Comparison of ENCODE assay signal across 10 mouse cellular contexts in the genomic region with DNA sequence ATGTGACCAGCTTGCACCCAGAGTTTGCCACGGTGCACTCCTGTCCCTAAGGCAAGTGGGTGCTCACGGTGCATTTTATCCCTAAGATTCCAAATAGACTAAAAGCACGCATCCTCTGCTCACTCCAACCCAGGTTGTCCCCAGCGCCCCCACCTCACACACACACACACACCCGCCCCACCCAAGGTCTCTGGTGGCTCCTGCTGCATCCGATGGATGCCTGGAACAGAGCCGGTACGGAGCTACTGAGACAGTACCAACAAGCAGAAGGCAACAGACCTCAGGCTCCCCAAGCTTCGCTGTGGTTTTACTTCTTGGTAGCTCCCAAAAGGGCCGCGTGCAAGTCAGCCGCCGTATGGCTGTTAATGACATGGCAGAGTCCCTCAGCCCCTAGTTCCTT. TPM values are rescaled to one million over a fixed set of nuclear protein-coding genes. Genes with fewer than 3 reads are reported as not detected.
DNase-seq lines count a peak whose midpoint lies in the region; ATAC-seq and TF ChIP-seq lines count a peak whose summit lies in the region.
"Had no signal": no experiment of that assay in that cellular context is flagged by ENCODE, and none has a peak within 500 bp of the region (broad histone marks: within the 10 kb centered on the region; RNA-seq: fewer than 3 reads in every experiment).

No protein-coding gene starts in this region.

- WGBS in liver, embryonic 11.5 days, result 25% methylated on average over 13 of the region's 13 CpGs
- 22% methylated on average over 13 of the region's 13 CpGs for WGBS in forebrain, postnatal 0 days
- WGBS in limb, embryonic 14.5 days, result 11% methylated on average over 13 of the region's 13 CpGs
- WGBS in neural tube, embryonic 15.5 days, result 17% methylated on average over 13 of the region's 13 CpGs
- WGBS in thymus, adult 2 months, result 20% methylated on average over 13 of the region's 13 CpGs

- no peak for TF ChIP-seq POLR2A in limb, embryonic 14.5 days (IDR thresholded peaks at IDR 0.05; ENCODE audit: borderline replicate concordance, extremely low read depth, insufficient read depth, insufficient read length)
- TF ChIP-seq POLR2A in thymus, adult 2 months (IDR thresholded peaks at IDR 0.05; ENCODE audit: control insufficient read depth, extremely low read depth, insufficient read depth, low read length, poor library complexity), result no peak

- H3K27ac ChIP-seq in liver, embryonic 11.5 days (ENCODE audit: low read depth, low read length), result no peak overlapping the region
- no peak overlapping the region for H3K27ac ChIP-seq in forebrain, postnatal 0 days (ENCODE audit: low read depth, low read length)
- no peak overlapping the region for H3K27ac ChIP-seq in limb, embryonic 14.5 days (replicated peaks; ENCODE audit: low read depth, low read length)
- no peak overlapping the region for H3K27ac ChIP-seq in neural tube, embryonic 15.5 days (replicated peaks)
- H3K27ac ChIP-seq in thymus, adult 2 months (ENCODE audit: control insufficient read depth, insufficient read depth, low read length), result no peak overlapping the region

- no peak overlapping the region for H3K9ac ChIP-seq in liver, embryonic 11.5 days (ENCODE audit: low read depth, low read length)
- 0 out of 2 replicates have a peak overlapping the region, but pooled peaks have one; percentile 15 for H3K9ac ChIP-seq in forebrain, postnatal 0 days
- 0 out of 2 replicates have a peak overlapping the region, but pooled peaks have one; percentile 28 for H3K9ac ChIP-seq in limb, embryonic 14.5 days (ENCODE audit: low read depth, low read length, severe bottlenecking)
- H3K9ac ChIP-seq in neural tube, embryonic 15.5 days (replicated peaks), result peak overlapping the region; percentile 24; the same call in 1 of the 2 replicates

- no peaks in the 10 kb centered on the region for H3K9me3 ChIP-seq in liver, embryonic 11.5 days (ENCODE audit: control insufficient read depth, low read length)
- H3K9me3 ChIP-seq in forebrain, postnatal 0 days (ENCODE audit: low read length), result no peaks in the 10 kb centered on the region
- H3K9me3 ChIP-seq in limb, embryonic 14.5 days (ENCODE audit: control insufficient read depth, low read length), result no peaks in the 10 kb centered on the region
- no peaks in the 10 kb centered on the region for H3K9me3 ChIP-seq in neural tube, embryonic 15.5 days (replicated peaks)

- H3K27me3 ChIP-seq in liver, embryonic 11.5 days (replicated peaks; ENCODE audit: control insufficient read depth, insufficient read depth, low read length), result peaks cover 24% of the 10 kb centered on the region
- no peaks in the 10 kb centered on the region; the same call in 1 of the 2 replicates for H3K27me3 ChIP-seq in forebrain, postnatal 0 days (ENCODE audit: insufficient read depth, low read length)
- H3K27me3 ChIP-seq in limb, embryonic 14.5 days (ENCODE audit: control insufficient read depth, insufficient read depth, low read length), result no peaks in the 10 kb centered on the region
- peaks cover 5% of the 10 kb centered on the region; the same call in 1 of the 2 replicates for H3K27me3 ChIP-seq in neural tube, embryonic 15.5 days (replicated peaks)
- no peaks in the 10 kb centered on the region for H3K27me3 ChIP-seq in thymus, adult 2 months (ENCODE audit: control insufficient read depth, insufficient read depth, low read length)

- ATAC-seq in liver, embryonic 11.5 days (replicated peaks; ENCODE audit: low FRiP score), result no peak
- peak; percentile 51; the same call in 1 of the 2 replicates for ATAC-seq in forebrain, postnatal 0 days
- no peak for ATAC-seq in limb, embryonic 14.5 days (ENCODE audit: low FRiP score, low read depth)
- 0 out of 2 replicates have a peak, but pooled peaks have one; percentile 29 for ATAC-seq in neural tube, embryonic 15.5 days (ENCODE audit: low FRiP score)

- H3K4me1 ChIP-seq in liver, embryonic 11.5 days (replicated peaks; ENCODE audit: control insufficient read depth, insufficient read depth, low read length), result peaks cover 3% of the 10 kb centered on the region; the same call in 1 of the 2 replicates
- no peaks in the 10 kb centered on the region for H3K4me1 ChIP-seq in forebrain, postnatal 0 days (ENCODE audit: insufficient read depth)
- no peaks in the 10 kb centered on the region; the same call in 1 of the 2 replicates for H3K4me1 ChIP-seq in limb, embryonic 14.5 days (ENCODE audit: control insufficient read depth, insufficient read depth, low read length)
- H3K4me1 ChIP-seq in neural tube, embryonic 15.5 days, result peaks cover 17% of the 10 kb centered on the region
- no peaks in the 10 kb centered on the region for H3K4me1 ChIP-seq in thymus, adult 2 months (replicated peaks; ENCODE audit: control insufficient read depth, insufficient read depth, low read length)

- no peak for DNase-seq in liver, embryonic 11.5 days (ENCODE audit: low spot score)
- no peak for DNase-seq in liver
- peak; percentile 45 for DNase-seq in forebrain, postnatal 0 days
- DNase-seq in limb, embryonic 14.5 days (ENCODE audit: low spot score), result no peak
- no peak for DNase-seq in T-cell, adult 2 months (ENCODE audit: low spot score)
- no peak for DNase-seq in thymus, adult 2 months
- DNase-seq in urinary bladder, postnatal 25 days (ENCODE audit: low spot score), result no peak
- DNase-seq: cerebellum, adult 2 months had no signal

- H3K4me3 ChIP-seq in liver, embryonic 11.5 days (ENCODE audit: low read depth, low read length), result peak overlapping the region; percentile 20
- peak overlapping the region; percentile 19 for H3K4me3 ChIP-seq in forebrain, postnatal 0 days (ENCODE audit: low read depth, low read length)
- peak overlapping the region; percentile 21 for H3K4me3 ChIP-seq in limb, embryonic 14.5 days (replicated peaks; ENCODE audit: low read length)
- peak overlapping the region; percentile 25 for H3K4me3 ChIP-seq in neural tube, embryonic 15.5 days (replicated peaks)
- H3K4me3 ChIP-seq in thymus, adult 2 months (ENCODE audit: control insufficient read depth, insufficient read depth, low read length), result no peak overlapping the region

- peak overlapping the region; percentile 47 for H3K4me2 ChIP-seq in liver, embryonic 11.5 days
- peak overlapping the region; percentile 41 for H3K4me2 ChIP-seq in forebrain, postnatal 0 days (ENCODE audit: low read depth)
- H3K4me2 ChIP-seq in limb, embryonic 14.5 days (replicated peaks; ENCODE audit: low read depth, low read length, severe bottlenecking), result peak overlapping the region; percentile 41
- peak overlapping the region; percentile 55 for H3K4me2 ChIP-seq in neural tube, embryonic 15.5 days

- no peaks in the 10 kb centered on the region for H3K36me3 ChIP-seq in liver, embryonic 11.5 days (ENCODE audit: control insufficient read depth, insufficient read depth, low read length)
- no peaks in the 10 kb centered on the region for H3K36me3 ChIP-seq in forebrain, postnatal 0 days (ENCODE audit: insufficient read depth)
- peaks cover 18% of the 10 kb centered on the region for H3K36me3 ChIP-seq in limb, embryonic 14.5 days (ENCODE audit: control insufficient read depth, insufficient read depth, low read length)
- no peaks in the 10 kb centered on the region for H3K36me3 ChIP-seq in neural tube, embryonic 15.5 days
- H3K36me3 ChIP-seq in thymus, adult 2 months (ENCODE audit: control insufficient read depth, insufficient read depth, low read length), result no peaks in the 10 kb centered on the region

- no peak for TF ChIP-seq CTCF in forebrain, postnatal 0 days (IDR thresholded peaks at IDR 0.05; ENCODE audit: low read depth)
- no peak for TF ChIP-seq CTCF in thymus, adult 2 months (IDR thresholded peaks at IDR 0.05; ENCODE audit: borderline replicate concordance, control insufficient read depth, extremely low read depth, insufficient read depth, low read length, poor library complexity)

RNA-seq across cellular contexts. Expression of a gene that starts 0.4 kb away (rescaled TPM):
- 0.73 and 0.95 TPM in 2 replicates for polyA plus RNA-seq in liver, embryonic 11.5 days (2014; fragmentation: Nextera tagmentation; extraction: Ambion mirVana)
- total RNA-seq in forebrain, postnatal 0 days (2014; rRNA removed), result 1.9 and 2.7 TPM in 2 replicates
- 2.7 and 3.5 TPM in 2 replicates for polyA plus RNA-seq in forebrain, postnatal 0 days (2015; fragmentation: Nextera tagmentation; extraction: Ambion mirVana)
- polyA plus RNA-seq in limb, embryonic 14.5 days (2012; rRNA removed), result 2.3 and 2.9 TPM in 2 replicates
- polyA plus RNA-seq in limb, embryonic 14.5 days (2014; fragmentation: Nextera tagmentation; extraction: Ambion mirVana), result 1.5 and 1.6 TPM in 2 replicates
- polyA plus RNA-seq in neural tube, embryonic 15.5 days (2015; fragmentation: Nextera tagmentation; extraction: Ambion mirVana), result 2.5 and 2.8 TPM in 2 replicates
- 0.37 and 0.43 TPM in 2 replicates for polyA plus RNA-seq in thymus, adult 2 months (2012; rRNA removed)
- total RNA-seq: neutrophil, adult 5-6 weeks had no signal

RNA-seq across cellular contexts. Expression of a gene that starts 18.5 kb away (rescaled TPM):
- 84.9 and 92.0 TPM in 2 replicates for polyA plus RNA-seq in liver, embryonic 11.5 days (2014; fragmentation: Nextera tagmentation; extraction: Ambion mirVana)
- 155 and 184 TPM in 2 replicates for total RNA-seq in forebrain, postnatal 0 days (2014; rRNA removed)
- 221 and 275 TPM in 2 replicates for polyA plus RNA-seq in forebrain, postnatal 0 days (2015; fragmentation: Nextera tagmentation; extraction: Ambion mirVana)
- polyA plus RNA-seq in limb, embryonic 14.5 days (2012; rRNA removed), result 151 and 219 TPM in 2 replicates
- polyA plus RNA-seq in limb, embryonic 14.5 days (2014; fragmentation: Nextera tagmentation; extraction: Ambion mirVana), result 166 and 177 TPM in 2 replicates
- 132 and 151 TPM in 2 replicates for polyA plus RNA-seq in neural tube, embryonic 15.5 days (2015; fragmentation: Nextera tagmentation; extraction: Ambion mirVana)
- polyA plus RNA-seq in thymus, adult 2 months (2012; rRNA removed), result 144 and 150 TPM in 2 replicates

Comparison
In these comparisons a context has a peak if more than half of its experiments do, and no peak if none do; other contexts are left out.
1. ATAC-seq: peak in forebrain, postnatal 0 days (single experiment) and neural tube, embryonic 15.5 days (single experiment); none in liver, embryonic 11.5 days (single experiment) and limb, embryonic 14.5 days (single experiment).
2. Peak in every context shown above with its lines, with median percentiles within 50 percentile points of each other: H3K4me2 ChIP-seq.